Mouse (Mus musculus) fat pad, adult 2 months (tissue): ENCODE data around the gene Ugt1a9.
A peak's percentile ranks its signal among the peaks of the same experiment; 100 is the strongest.

Experiments used
- DNase-seq: peaks from one replicate; pipeline ENCODE4 v3.0.0-alpha.2; 2011; ENCODE audit warnings: low read depth, low spot score; ENCODE audit errors: extremely low read depth

Ugt1a9 gene

GRCm38 (mm10) chr1:88258361-88258760, 187.8 kb downstream of the Ugt1a9 start:
- no peak for DNase-seq

- DNase-seq, result no peak
Observed at GRCm38 (mm10) chr1:88258881-88259642, 188.5 kb downstream of the Ugt1a9 start.

GRCm38 (mm10) chr1:88259643-88260024, 189.0 kb downstream of the Ugt1a9 start:
- no peak for DNase-seq

GRCm38 (mm10) chr1:88260114-88260513, 189.5 kb downstream of the Ugt1a9 start:
- no peak for DNase-seq

- no peak for DNase-seq
Observed at GRCm38 (mm10) chr1:88260604-88261377, 190.2 kb downstream of the Ugt1a9 start.

GRCm38 (mm10) chr1:88261706-88262105, 191.1 kb downstream of the Ugt1a9 start:
- DNase-seq, result no peak

GRCm38 (mm10) chr1:88262255-88262654, 191.7 kb downstream of the Ugt1a9 start:
- peak; percentile 58 for DNase-seq

GRCm38 (mm10) chr1:88262961-88263360, 192.4 kb downstream of the Ugt1a9 start:
- no peak for DNase-seq

- DNase-seq, result no peak
Observed at GRCm38 (mm10) chr1:88263778-88264177, 193.2 kb downstream of the Ugt1a9 start.

- no peak for DNase-seq
Observed at GRCm38 (mm10) chr1:88264237-88264868, 193.8 kb downstream of the Ugt1a9 start.

GRCm38 (mm10) chr1:88264869-88265240, 194.3 kb downstream of the Ugt1a9 start:
- no peak for DNase-seq

GRCm38 (mm10) chr1:88266123-88266522, 195.5 kb downstream of the Ugt1a9 start:
- DNase-seq, result no peak

- DNase-seq, result no peak
Observed at GRCm38 (mm10) chr1:88267489-88267888, 196.9 kb downstream of the Ugt1a9 start.

- DNase-seq, result no peak
Observed at GRCm38 (mm10) chr1:88268070-88268469, 197.5 kb downstream of the Ugt1a9 start.
